Mouse (Mus musculus): Measurements from ENCODE around the gene Wdr5b.
"Not testable (repeated sequence)": the region's sequence is repeated elsewhere in the genome, so short reads cannot be mapped to it uniquely, and the experiment has no call there.

The Wdr5b gene

DNA sequence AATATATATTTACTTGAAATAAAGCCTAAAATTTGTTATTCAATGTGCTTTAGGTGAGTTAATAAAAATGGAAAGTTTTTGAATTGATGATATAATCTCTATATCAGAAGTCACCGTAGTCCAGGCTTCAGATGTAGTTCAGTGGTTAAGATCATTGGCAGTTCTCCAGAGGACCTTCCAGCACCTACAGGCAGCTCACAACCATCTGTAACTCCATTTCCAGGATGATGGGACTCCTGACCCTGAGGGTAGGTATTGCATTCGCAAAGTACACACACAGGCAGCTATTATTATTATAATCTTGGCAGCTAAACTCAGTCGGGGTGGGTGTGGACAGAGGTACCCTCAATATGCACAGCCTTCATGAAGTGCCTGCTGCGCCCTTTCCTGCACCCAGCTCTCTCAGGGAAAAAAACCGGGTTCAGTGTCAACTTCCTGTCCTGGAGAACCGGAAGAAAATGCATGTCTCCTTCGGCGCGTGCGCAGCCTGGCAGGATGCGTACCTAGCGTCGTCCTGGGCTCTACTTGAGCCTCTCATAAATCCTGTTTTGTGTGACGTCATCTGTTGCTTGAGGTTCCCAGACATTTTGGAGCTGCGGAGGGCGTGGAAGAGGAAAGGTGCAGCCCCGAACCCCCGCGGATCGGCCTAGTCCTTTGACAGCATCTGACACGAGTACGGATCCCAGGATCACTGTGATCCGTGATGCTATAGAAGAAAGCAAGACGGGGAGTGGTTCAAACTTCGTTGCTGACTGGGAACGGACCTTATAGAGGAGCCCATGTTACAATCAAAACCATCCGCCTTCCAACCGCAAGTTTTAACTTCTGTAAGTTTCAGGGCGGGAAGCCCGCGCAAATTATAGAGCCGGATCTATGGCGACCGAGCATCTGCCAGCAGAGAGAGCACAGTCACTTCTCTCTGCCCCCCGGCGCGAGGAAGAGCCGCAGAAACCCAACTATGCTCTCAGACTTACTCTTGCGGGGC lies at the start of gene Wdr5b:
Wdr5b (plus strand) TSS at position 551 of the 985 bp plus-strand sequence.
- peak; percentile 97 for DNase-seq (ENCODE audit: low read depth, low spot score)

DNA sequence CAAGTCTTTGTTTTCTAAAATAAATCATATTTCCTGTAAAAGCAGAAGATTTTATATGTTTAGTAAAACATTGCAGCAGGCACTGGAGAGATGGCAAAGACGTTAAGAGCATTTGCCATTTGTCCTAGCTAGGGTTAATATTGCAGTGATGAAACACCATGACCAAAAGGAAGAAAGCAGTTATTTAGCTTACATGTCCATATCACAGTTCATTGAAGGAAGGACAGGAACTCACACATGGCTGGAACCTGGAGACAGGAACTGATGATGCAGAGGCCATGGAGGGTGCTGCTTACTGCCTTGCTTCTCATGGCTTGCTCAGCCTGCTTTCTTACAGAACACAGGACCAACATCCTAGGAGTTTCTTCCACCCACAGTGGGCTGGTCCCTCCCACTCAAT lies 48.6 kb upstream of the Wdr5b start:
- Histone ChIP-seq H3K36me3 (ENCODE audit: control insufficient read depth, insufficient read depth, low read length, poor library complexity, severe bottlenecking) (no peaks in the 10 kb centered on the region), H3K27me3 (ENCODE audit: control insufficient read depth, insufficient read depth, low read length, poor library complexity, severe bottlenecking) (no peaks in the 10 kb centered on the region)
- DNase-seq (ENCODE audit: low read depth, low spot score) = no peak

More for the DNA sequence above, at the start of gene Wdr5b:
- Histone ChIP-seq H3K36me3 (ENCODE audit: control insufficient read depth, insufficient read depth, low read length, poor library complexity, severe bottlenecking) (no peaks in the 10 kb centered on the region; the same call in 1 of the 2 replicates), H3K27me3 (ENCODE audit: control insufficient read depth, insufficient read depth, low read length, poor library complexity, severe bottlenecking) (no peaks in the 10 kb centered on the region)

DNA sequence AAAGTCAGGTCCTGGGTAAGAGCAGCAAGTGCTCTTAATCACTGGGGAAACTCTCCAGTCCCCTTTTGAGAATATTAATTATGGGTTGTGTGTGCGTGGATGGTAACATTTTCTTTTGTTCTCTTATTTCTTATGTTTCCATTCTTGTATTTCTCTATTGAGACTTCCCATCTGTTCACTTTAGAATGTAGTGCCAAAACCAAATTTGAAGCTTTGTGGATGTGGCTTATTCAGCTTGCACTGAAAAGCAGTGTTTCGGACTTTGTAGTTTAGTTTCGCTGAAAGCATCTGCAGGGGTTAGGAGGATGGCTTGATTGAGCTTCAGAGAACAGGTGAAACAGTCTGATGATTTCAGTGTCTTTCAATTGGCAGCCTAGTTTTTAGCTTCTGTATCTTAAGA lies 47.7 kb upstream of the Wdr5b start:
- no peak for DNase-seq (ENCODE audit: low read depth, low spot score)
- Histone ChIP-seq H3K27me3 (ENCODE audit: control insufficient read depth, insufficient read depth, low read length, poor library complexity, severe bottlenecking) (no peaks in the 10 kb centered on the region), H3K36me3 (ENCODE audit: control insufficient read depth, insufficient read depth, low read length, poor library complexity, severe bottlenecking) (no peaks in the 10 kb centered on the region)

DNA sequence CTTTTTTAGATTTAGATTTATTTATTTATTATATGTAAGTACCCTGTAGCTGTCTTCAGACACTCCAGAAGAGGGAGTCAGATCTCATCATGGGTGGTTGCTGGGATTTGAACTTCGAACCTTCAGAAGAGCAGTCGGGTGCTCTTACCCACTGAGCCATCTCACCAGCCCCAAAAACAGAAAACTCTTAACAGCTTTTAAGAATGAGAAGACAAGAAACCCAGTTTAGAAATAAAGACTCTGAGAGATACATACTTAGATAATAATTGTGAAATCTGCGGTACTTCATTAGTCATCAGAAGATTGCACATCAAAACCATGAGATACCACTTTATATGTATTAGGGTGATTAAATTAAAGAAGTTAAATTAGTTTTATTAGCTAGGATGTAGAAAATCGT lies 42.1 kb upstream of the Wdr5b start:
- not testable (repeated sequence) for H3K27me3 ChIP-seq (ENCODE audit: control insufficient read depth, insufficient read depth, low read length, poor library complexity, severe bottlenecking); H3K36me3 ChIP-seq (ENCODE audit: control insufficient read depth, insufficient read depth, low read length, poor library complexity, severe bottlenecking); DNase-seq (ENCODE audit: low read depth, low spot score)

DNA sequence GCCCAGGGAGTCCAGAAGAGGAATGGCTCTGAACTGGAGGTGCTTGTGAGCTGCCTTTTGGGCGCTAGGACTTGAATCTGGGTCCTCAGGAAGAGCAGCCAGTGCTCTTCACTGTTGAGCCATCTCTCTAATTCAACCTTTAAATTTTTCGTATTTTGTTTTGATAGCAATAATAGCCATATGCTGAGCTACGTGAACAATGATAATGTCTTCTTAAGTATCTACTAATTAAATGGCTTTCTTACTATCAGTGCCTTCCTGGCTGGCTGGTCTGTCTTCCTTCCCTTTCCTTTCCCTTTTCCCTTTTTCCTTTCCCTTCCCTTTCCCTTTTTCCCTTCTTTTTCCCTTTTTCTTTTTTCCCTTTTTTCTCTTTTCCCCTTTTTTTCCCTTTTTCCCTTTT lies 32.6 kb upstream of the Wdr5b start:
- Histone ChIP-seq H3K27me3 (ENCODE audit: control insufficient read depth, insufficient read depth, low read length, poor library complexity, severe bottlenecking) (no peaks in the 10 kb centered on the region), H3K36me3 (ENCODE audit: control insufficient read depth, insufficient read depth, low read length, poor library complexity, severe bottlenecking) (peaks cover 9% of the 10 kb centered on the region)
- no peak for DNase-seq (ENCODE audit: low read depth, low spot score)

DNA sequence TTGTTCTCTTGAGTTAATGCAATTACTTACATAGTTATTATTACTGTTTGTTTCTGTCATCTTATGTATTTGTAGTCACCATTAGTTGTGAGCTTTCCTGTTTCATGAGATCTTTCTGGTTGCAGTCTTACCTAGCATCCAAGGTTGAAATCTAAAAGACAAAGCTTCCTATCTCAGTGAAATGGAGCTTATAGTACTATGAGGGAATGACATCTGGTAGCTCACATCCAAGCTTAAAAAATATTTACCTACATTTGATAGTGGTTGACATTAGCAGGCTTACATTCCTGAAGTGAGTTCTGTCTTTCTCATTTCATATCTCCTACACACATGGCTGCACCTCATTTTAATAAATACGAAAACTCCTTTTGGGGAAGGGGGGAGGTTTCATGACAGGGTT lies 24.7 kb upstream of the Wdr5b start:
- Histone ChIP-seq H3K36me3 (ENCODE audit: control insufficient read depth, insufficient read depth, low read length, poor library complexity, severe bottlenecking) (peaks cover 14% of the 10 kb centered on the region), H3K27me3 (ENCODE audit: control insufficient read depth, insufficient read depth, low read length, poor library complexity, severe bottlenecking) (no peaks in the 10 kb centered on the region)
- DNase-seq (ENCODE audit: low read depth, low spot score) = no peak

DNA sequence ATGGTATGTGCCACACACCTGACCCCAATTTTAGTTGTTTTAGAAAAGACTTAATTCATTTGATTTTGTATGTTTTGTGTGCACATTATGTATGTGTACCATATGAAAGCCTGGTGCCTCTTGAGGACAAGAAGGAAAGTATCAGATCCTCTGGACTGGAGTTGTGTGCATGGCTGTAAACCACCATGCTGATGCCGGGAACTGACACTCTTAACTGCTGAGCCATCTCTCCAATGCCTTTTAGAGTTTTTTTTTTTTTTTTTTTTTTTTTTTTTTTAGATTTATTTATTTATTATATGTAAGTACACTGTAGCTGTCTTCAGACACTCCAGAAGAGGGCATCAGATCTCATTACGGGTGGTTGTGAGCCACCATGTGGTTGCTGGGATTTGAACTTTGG lies 12.9 kb upstream of the Wdr5b start:
- H3K36me3 ChIP-seq (ENCODE audit: control insufficient read depth, insufficient read depth, low read length, poor library complexity, severe bottlenecking) = peaks cover 14% of the 10 kb centered on the region
- DNase-seq (ENCODE audit: low read depth, low spot score); H3K27me3 ChIP-seq (ENCODE audit: control insufficient read depth, insufficient read depth, low read length, poor library complexity, severe bottlenecking): not testable (repeated sequence)

DNA sequence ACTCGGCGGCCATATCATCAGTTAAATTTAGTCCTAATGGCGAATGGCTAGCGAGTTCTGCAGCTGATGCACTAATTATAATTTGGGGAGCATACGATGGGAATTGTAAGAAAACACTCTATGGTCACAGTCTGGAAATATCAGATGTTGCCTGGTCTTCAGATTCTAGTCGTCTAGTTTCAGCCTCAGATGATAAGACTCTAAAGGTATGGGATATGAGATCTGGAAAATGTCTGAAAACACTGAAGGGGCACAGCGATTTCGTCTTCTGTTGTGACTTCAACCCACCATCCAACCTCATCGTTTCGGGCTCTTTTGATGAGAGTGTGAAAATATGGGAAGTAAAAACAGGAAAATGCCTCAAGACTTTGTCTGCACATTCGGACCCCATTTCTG lies 633 bp downstream of the Wdr5b start:
- DNase-seq (ENCODE audit: low read depth, low spot score) = no peak
- Histone ChIP-seq H3K36me3 (ENCODE audit: control insufficient read depth, insufficient read depth, low read length, poor library complexity, severe bottlenecking) (no peaks in the 10 kb centered on the region; the same call in none of the 2 replicates), H3K27me3 (ENCODE audit: control insufficient read depth, insufficient read depth, low read length, poor library complexity, severe bottlenecking) (no peaks in the 10 kb centered on the region)

DNA sequence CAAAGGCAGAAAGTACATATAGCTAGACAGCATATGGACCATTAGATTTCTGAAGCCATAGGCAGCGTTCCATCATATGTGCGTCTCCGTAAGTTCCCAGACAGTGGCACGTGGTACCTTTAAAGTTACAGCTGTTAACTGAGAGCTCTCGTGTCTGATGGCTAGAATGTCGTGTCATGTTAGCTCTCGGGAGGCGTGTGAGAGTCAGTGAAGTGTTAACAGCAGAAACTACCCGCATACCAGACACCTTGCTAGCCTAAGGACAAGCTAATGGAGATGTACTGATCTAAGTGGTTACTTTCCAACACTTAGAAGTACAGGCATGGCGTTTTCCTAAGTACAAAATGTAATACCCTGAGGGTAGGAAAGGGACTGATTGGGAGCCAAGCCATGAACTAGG lies 2.1 kb downstream of the Wdr5b start:
- DNase-seq (ENCODE audit: low read depth, low spot score) = no peak
- Histone ChIP-seq H3K27me3 (ENCODE audit: control insufficient read depth, insufficient read depth, low read length, poor library complexity, severe bottlenecking) (no peaks in the 10 kb centered on the region), H3K36me3 (ENCODE audit: control insufficient read depth, insufficient read depth, low read length, poor library complexity, severe bottlenecking) (peaks cover 2% of the 10 kb centered on the region)

DNA sequence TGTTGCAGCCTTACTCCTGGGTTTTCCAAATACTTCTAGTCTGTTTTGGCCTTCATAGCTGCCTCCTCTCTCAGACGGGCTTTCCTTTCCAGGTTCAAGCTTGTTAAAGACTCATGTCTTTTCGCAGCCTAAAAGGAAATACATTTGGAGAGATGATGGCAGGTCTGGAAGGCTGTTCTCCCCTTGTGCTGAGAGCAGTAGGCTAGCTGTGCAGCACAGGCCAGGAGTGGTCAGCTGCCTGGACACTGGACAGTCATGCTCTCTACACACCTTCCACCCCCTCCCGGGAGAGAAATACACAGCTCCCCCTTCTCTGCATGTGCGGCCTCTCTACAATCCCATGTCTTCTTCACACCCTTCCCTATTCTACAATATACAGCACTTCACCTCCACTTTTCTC lies 3.0 kb downstream of the Wdr5b start:
- Histone ChIP-seq H3K36me3 (ENCODE audit: control insufficient read depth, insufficient read depth, low read length, poor library complexity, severe bottlenecking) (peaks cover 2% of the 10 kb centered on the region), H3K27me3 (ENCODE audit: control insufficient read depth, insufficient read depth, low read length, poor library complexity, severe bottlenecking) (no peaks in the 10 kb centered on the region)
- no peak for DNase-seq (ENCODE audit: low read depth, low spot score)

DNA sequence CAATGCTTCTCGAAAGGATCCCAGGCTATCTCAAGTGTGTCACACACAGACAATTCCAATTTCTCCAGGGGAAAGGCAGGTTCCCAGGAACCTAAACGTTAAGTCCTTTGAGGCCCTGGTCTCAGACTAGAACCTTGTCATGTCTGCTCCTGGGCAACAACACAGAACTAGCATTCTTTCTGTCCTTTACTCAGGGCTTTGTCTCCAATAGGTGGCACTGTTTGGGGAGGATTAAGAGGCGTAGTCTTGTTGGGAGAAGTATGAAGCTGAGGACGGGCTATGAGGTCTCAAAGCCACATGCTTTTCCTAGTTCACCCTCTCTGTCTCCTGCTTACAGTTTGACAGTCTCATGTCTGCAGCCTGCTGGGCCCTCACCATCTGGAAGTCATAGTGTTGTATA lies 6.5 kb downstream of the Wdr5b start:
- Histone ChIP-seq H3K27me3 (ENCODE audit: control insufficient read depth, insufficient read depth, low read length, poor library complexity, severe bottlenecking) (no peaks in the 10 kb centered on the region), H3K36me3 (ENCODE audit: control insufficient read depth, insufficient read depth, low read length, poor library complexity, severe bottlenecking) (peaks cover 5% of the 10 kb centered on the region)
- no peak for DNase-seq (ENCODE audit: low read depth, low spot score)

DNA sequence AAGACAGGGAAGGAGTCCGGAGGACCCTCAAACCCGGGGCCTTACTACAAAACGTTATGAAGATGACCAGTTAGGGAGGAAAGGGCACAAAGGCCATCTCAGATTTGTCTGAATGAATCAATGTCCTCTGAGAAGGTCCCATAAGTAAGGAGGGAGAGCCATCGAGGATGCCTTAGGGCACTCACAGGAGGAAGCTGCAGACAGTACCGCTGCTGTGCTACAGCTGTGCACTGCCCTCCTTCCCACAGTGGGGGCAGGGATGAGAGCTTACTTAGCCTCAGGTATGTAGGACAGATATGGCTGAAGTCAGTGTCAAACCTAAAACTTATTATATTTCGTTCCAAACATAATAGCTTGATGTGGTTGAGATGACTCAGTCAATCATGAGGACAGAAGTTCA lies 10.5 kb downstream of the Wdr5b start:
- no peak for DNase-seq (ENCODE audit: low read depth, low spot score)
- Histone ChIP-seq H3K36me3 (ENCODE audit: control insufficient read depth, insufficient read depth, low read length, poor library complexity, severe bottlenecking) (peaks cover 5% of the 10 kb centered on the region), H3K27me3 (ENCODE audit: control insufficient read depth, insufficient read depth, low read length, poor library complexity, severe bottlenecking) (no peaks in the 10 kb centered on the region)

DNA sequence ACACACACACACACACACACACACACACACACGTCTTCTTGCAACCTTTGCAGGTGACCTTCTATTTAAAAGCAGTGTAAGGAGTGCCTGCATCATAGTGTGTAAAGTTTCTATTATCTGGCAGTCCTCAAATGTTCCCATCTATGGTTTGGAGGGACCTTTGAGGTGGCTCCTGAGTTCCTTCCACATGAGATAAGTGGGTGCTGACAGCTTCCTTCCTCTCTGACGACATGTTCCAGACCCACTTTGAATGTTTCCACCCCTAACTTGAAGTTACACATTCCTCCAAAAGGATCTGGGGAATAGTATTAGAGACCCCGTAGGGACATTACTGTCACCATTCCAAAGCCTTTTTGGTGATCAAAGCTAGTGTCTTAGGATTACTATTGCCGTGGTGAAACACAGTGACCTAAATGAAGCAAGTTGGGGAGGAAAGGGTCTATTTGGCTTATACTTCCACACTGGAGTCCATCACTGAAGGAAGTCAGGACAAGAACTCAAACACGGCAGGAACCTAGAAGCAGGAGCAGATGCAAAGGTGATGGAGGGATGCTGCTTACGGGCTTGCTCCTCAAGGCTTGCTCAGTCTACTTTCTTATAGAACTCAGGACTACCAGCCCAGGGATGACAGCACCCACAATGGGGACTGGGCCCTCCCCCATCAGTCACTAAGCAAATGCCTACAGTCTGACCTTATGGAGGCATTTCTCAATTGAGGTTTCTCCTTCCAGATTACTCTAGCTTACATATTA lies 12.7 kb downstream of the Wdr5b start:
- DNase-seq (ENCODE audit: low read depth, low spot score) = no peak
- H3K27me3 ChIP-seq (ENCODE audit: control insufficient read depth, insufficient read depth, low read length, poor library complexity, severe bottlenecking) = no peaks in the 10 kb centered on the region
- H3K36me3 ChIP-seq (ENCODE audit: control insufficient read depth, insufficient read depth, low read length, poor library complexity, severe bottlenecking) = peaks cover 3% of the 10 kb centered on the region

DNA sequence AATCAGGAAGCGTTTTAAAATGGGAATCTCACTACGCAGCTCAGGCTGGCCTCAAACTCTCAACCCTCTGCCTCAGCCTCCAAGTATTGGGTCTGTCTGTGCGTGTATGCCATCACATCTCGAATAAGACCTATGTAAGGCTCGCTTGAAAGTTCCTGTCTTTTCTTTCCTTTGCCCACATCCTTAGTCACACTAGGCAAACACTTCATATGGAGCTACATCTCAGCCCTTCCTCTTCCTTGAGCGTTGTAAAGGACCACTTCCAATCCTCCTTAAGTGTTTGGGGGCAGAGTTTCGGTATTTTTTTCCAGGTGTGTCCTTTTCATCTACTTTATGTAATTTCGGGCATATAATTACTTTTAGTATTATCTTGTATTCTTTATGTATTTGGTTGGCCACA lies 13.9 kb downstream of the Wdr5b start:
- Histone ChIP-seq H3K27me3 (ENCODE audit: control insufficient read depth, insufficient read depth, low read length, poor library complexity, severe bottlenecking) (no peaks in the 10 kb centered on the region), H3K36me3 (ENCODE audit: control insufficient read depth, insufficient read depth, low read length, poor library complexity, severe bottlenecking) (no peaks in the 10 kb centered on the region; the same call in none of the 2 replicates)
- DNase-seq (ENCODE audit: low read depth, low spot score) = no peak

DNA sequence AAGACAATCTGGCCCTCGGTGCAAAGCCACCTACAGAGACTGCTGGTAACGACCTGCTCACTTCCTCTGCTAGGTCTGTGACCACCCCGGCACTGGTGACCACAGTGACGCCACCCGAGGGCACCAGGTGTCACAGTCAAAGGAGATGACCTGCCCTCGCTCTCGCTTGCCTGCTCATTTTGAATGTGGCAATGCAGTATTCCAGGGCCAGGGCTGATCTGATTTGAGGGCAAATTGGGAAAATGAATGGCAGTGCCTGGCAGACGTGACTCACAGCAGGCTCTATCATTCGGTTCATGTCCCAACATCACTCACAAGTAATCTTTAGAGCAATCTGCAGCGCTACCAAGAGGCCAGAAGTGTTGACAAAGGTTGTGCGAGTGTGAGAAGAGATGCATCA lies 15.4 kb downstream of the Wdr5b start:
- DNase-seq (ENCODE audit: low read depth, low spot score) = no peak
- H3K36me3 ChIP-seq (ENCODE audit: control insufficient read depth, insufficient read depth, low read length, poor library complexity, severe bottlenecking) = no peaks in the 10 kb centered on the region
- no peaks in the 10 kb centered on the region for H3K27me3 ChIP-seq (ENCODE audit: control insufficient read depth, insufficient read depth, low read length, poor library complexity, severe bottlenecking)
